Mouse (Mus musculus) hindbrain, postnatal 0 days (tissue): ENCODE measurements at regions not wholly inside any gene's neighbourhood (a gene's known extent, or its start where the extent isn't known, plus 50 kb on each side); places are given as distances from the start of the nearest gene placed in this dataset.

Experiments
- ATAC-seq: fragments of 200-750 bp; cut with Nextera tagmentation; 2 replicates; pipeline ENCODE4 v1.8.0; 2017; ENCODE audit warnings: mild to moderate bottlenecking, moderate TSS enrichment, moderate library complexity
- DNase-seq: peaks from one replicate; pipeline ENCODE4 v3.0.0-alpha.2; 2015; ENCODE audit warnings: low spot score
- H3K27ac ChIP-seq: fragments of 300-500 bp; sonication (generic); 2 replicates; pipeline ENCODE4 v1.5.1; 2014; ENCODE audit warnings: mild to moderate bottlenecking
- H3K27me3 ChIP-seq: fragments of 300-500 bp; sonication (generic); 2 replicates; pipeline ENCODE4 v1.6.1; 2014; ENCODE audit warnings: low read length, mixed read lengths; ENCODE audit not compliant: insufficient read depth
- H3K36me3 ChIP-seq: fragments of 300-500 bp; sonication (generic); 2 replicates; pipeline ENCODE4 v1.6.1; 2014; ENCODE audit warnings: low read length, mixed read lengths; ENCODE audit not compliant: insufficient read depth
- H3K4me1 ChIP-seq: fragments of 300-500 bp; sonication (generic); 2 replicates; pipeline ENCODE4 v1.6.1; 2014; ENCODE audit warnings: antibody characterized with exemption, low read length, mixed read lengths; ENCODE audit not compliant: insufficient read depth
- H3K4me2 ChIP-seq: fragments of 300-500 bp; sonication (generic); 2 replicates; pipeline ENCODE4 v1.6.1; 2014; ENCODE audit warnings: low read depth, mild to moderate bottlenecking, low read length, moderate library complexity, mixed read lengths
- H3K4me3 ChIP-seq: fragments of 300-500 bp; sonication (generic); 2 replicates; pipeline ENCODE4 v1.5.1; 2014; ENCODE audit warnings: low read length
- H3K9ac ChIP-seq: fragments of 300-500 bp; sonication (generic); replicated peaks from 2 replicates; pipeline ENCODE4 v1.6.1; 2014; ENCODE audit warnings: mild to moderate bottlenecking, low read length, moderate library complexity, mixed read lengths
- H3K9me3 ChIP-seq: fragments of 300-500 bp; sonication (generic); 2 replicates; pipeline ENCODE4 v1.6.1; 2016; ENCODE audit warnings: low read length, mixed read lengths
- CTCF ChIP-seq: IDR thresholded peaks from 2 replicates; pipeline ENCODE4 v1.5.1; 2016; ENCODE audit warnings: antibody characterized with exemption, control low read depth, low read depth
- WGBS: fragments of 180-500 bp; shearing (Covaris S2); extraction: QIAGEN DNeasy Blood & Tissue Kit; methylation state at CpG from one replicate; pipeline ENCODE4 v1.1.7; 2014; 5-methylcytosine and 5-hydroxymethylcytosine counted together

GRCm38 (mm10) chr6:13286542-13287273 is 61.9 kb upstream of the Vwde start:
- Histone ChIP-seq H3K9ac (no peak overlapping the region), H3K27ac (no peak overlapping the region), H3K4me1 (no peaks in the 10 kb centered on the region), H3K4me3 (no peak overlapping the region), H3K4me2 (no peak overlapping the region), H3K9me3 (no peaks in the 10 kb centered on the region), H3K27me3 (no peaks in the 10 kb centered on the region), H3K36me3 (no peaks in the 10 kb centered on the region)
- ATAC-seq (peak; percentile 69), DNase-seq (peak; percentile 70)
- peak; percentile 51 for TF ChIP-seq CTCF
- WGBS, result 58% methylated on average over 6 of the region's 6 CpGs

GRCm38 (mm10) chr6:13280835-13281234 is 56.1 kb upstream of the Vwde start:
- peak; percentile 76 for TF ChIP-seq CTCF
- no peak for ATAC-seq
- H3K9ac ChIP-seq, result no peak overlapping the region
- DNase-seq, result peak; percentile 94
- H3K4me1 ChIP-seq, result no peaks in the 10 kb centered on the region
- no peaks in the 10 kb centered on the region for H3K36me3 ChIP-seq
- no peaks in the 10 kb centered on the region for H3K9me3 ChIP-seq
- no peaks in the 10 kb centered on the region for H3K27me3 ChIP-seq
- under 1% methylated on average over 3 of the region's 3 CpGs for WGBS
- H3K4me2 ChIP-seq, result no peak overlapping the region
- no peak overlapping the region for H3K4me3 ChIP-seq
- no peak overlapping the region for H3K27ac ChIP-seq
